Mouse (Mus musculus) intestine, embryonic 16.5 days (tissue): Measurements from ENCODE around the gene Gm11596. TPM values are rescaled to one million over a fixed set of nuclear protein-coding genes. Genes with fewer than 3 reads are reported as not detected.
"Not testable (repeated sequence)": the region's sequence is repeated elsewhere in the genome, so short reads cannot be mapped to it uniquely, and the experiment has no call there.

Experiments
- ATAC-seq: fragments of 200-750 bp; cut with Nextera tagmentation; 2 replicates; pipeline ENCODE4 v1.8.0; 2017; ENCODE audit warnings: moderate TSS enrichment, moderate library complexity
- H3K27ac ChIP-seq: fragments of 300-500 bp; sonication (generic); 2 replicates; pipeline ENCODE4 v1.5.1; 2014; ENCODE audit warnings: mild to moderate bottlenecking, low read length
- H3K27me3 ChIP-seq: fragments of 300-500 bp; sonication (generic); replicated peaks from 2 replicates; pipeline ENCODE4 v1.6.1; 2014; ENCODE audit warnings: low read length, control low read depth, mixed read lengths; ENCODE audit not compliant: control insufficient read depth, insufficient read depth
- H3K36me3 ChIP-seq: fragments of 300-500 bp; sonication (generic); 2 replicates; pipeline ENCODE4 v1.6.1; 2014; ENCODE audit warnings: low read length, control low read depth; ENCODE audit not compliant: control insufficient read depth, insufficient read depth
- H3K4me1 ChIP-seq: fragments of 300-500 bp; sonication (generic); 2 replicates; pipeline ENCODE4 v1.6.1; 2014; ENCODE audit warnings: low read length, control low read depth, mixed read lengths; ENCODE audit not compliant: control insufficient read depth, insufficient read depth
- H3K4me2 ChIP-seq: fragments of 300-500 bp; sonication (generic); 2 replicates; pipeline ENCODE4 v1.6.1; 2014; ENCODE audit warnings: low read depth, low read length, control low read depth
- H3K4me3 ChIP-seq: fragments of 300-500 bp; sonication (generic); 2 replicates; pipeline ENCODE4 v1.5.1; 2014; ENCODE audit warnings: mild to moderate bottlenecking, low read length
- H3K9ac ChIP-seq: fragments of 300-500 bp; sonication (generic); 2 replicates; pipeline ENCODE4 v1.6.1; 2014; ENCODE audit warnings: low read depth, low read length
- H3K9me3 ChIP-seq: fragments of 300-500 bp; sonication (generic); 2 replicates; pipeline ENCODE4 v1.6.1; 2016; ENCODE audit warnings: low read length, control low read depth; ENCODE audit not compliant: control insufficient read depth
- WGBS: fragments of 180-500 bp; shearing (Covaris S2); extraction: QIAGEN DNeasy Blood & Tissue Kit; methylation state at CpG from one replicate; pipeline ENCODE4 v1.1.7; 2014; 5-methylcytosine and 5-hydroxymethylcytosine counted together
- polyA plus RNA-seq: library from polyadenylated mRNA; unstranded; fragments of >200 nt; fragmentation: Nextera tagmentation; extraction: Ambion mirVana; gene quantifications from 2 replicates; pipeline ENCODE4 v1.2.1, GENCODE M21; 2015

Gene Gm11596
- polyA plus RNA-seq, 1 experiment from 2014 or later, result not detected

DNA sequence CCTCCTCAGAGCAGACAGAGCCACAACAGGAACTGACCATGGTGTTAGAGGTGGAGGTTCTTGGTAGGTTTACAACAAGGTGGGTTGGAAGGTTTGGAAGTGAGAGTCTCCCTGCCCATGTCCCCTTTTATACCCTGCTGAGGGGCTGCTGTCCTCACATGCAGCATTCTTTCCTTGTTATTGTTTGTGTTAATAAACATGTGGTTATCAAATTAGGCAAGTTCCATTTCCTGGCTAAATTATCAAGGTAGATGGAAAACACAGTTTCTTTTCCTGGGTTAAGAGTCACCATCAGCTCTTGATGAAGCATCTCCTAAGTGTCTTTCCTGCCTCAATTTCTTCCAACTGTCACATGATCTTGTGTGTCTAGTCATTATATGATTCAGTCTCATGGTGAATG lies 20.5 kb downstream of the Gm11596 start, which contains the start of gene Gm11595:
Gm11595 (minus strand) TSS at position 101 of the 400 bp plus-strand sequence.
- H3K36me3 ChIP-seq, ATAC-seq, H3K9me3 ChIP-seq, H3K4me1 ChIP-seq, H3K4me2 ChIP-seq, H3K9ac ChIP-seq, H3K4me3 ChIP-seq, H3K27me3 ChIP-seq, H3K27ac ChIP-seq: not testable (repeated sequence)

DNA sequence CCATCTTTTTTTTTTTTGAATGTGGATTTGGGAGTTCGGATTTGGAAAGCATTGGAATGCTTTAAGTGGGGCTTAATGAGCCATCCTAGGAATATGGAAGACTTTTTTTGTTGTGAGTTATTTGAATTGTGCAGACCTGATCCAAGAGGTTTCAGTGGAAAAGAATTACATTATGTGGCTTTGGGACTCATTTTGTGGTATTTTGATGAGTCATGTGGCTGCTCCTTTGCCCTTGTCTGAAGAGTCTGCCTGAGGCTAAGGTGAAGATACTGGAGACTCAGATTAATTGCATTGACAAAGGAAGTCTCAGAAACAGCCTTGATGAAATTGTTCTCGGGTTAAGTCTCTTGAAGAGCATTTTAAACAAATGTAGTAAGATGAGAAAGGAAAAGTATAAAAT lies 24.9 kb downstream of the Gm11596 start:
- no peak overlapping the region for H3K4me3 ChIP-seq
- H3K36me3 ChIP-seq, result no peaks in the 10 kb centered on the region
- 77% methylated on average over 2 of the region's 2 CpGs for WGBS
- H3K27ac ChIP-seq, result no peak overlapping the region
- no peak overlapping the region for H3K9ac ChIP-seq
- no peak overlapping the region for H3K4me2 ChIP-seq
- H3K27me3 ChIP-seq, result no peaks in the 10 kb centered on the region
- ATAC-seq, result no peak
- H3K9me3 ChIP-seq, result no peaks in the 10 kb centered on the region
- H3K4me1 ChIP-seq, result no peaks in the 10 kb centered on the region

GRCm38 (mm10) chr11:99758877-99759276 lies 34.4 kb downstream of the Gm11596 start:
- Histone ChIP-seq H3K27ac (no peak overlapping the region), H3K9ac (no peak overlapping the region), H3K9me3 (no peaks in the 10 kb centered on the region), H3K36me3 (no peaks in the 10 kb centered on the region), H3K27me3 (no peaks in the 10 kb centered on the region), H3K4me1 (no peaks in the 10 kb centered on the region), H3K4me2 (no peak overlapping the region), H3K4me3 (no peak overlapping the region)
- WGBS, result 93% methylated on average over 1 of the region's 1 CpGs
- no peak for ATAC-seq

GRCm38 (mm10) chr11:99743985-99744384 lies 49.3 kb downstream of the Gm11596 start:
- H3K4me3 ChIP-seq, result no peak overlapping the region
- H3K27me3 ChIP-seq, result no peaks in the 10 kb centered on the region
- no peak overlapping the region for H3K9ac ChIP-seq
- H3K36me3 ChIP-seq, result no peaks in the 10 kb centered on the region
- H3K9me3 ChIP-seq, result no peaks in the 10 kb centered on the region
- ATAC-seq, result no peak
- no peaks in the 10 kb centered on the region for H3K4me1 ChIP-seq
- H3K4me2 ChIP-seq, result no peak overlapping the region
- WGBS, result 73% methylated on average over 3 of the region's 3 CpGs
- H3K27ac ChIP-seq, result no peak overlapping the region

Other genes starting within 250 kb of the Gm11596 start
- not detected in 2 replicates for gene Krtap3-3, start 242.6 kb downstream of the Gm11596 start, polyA plus RNA-seq
- gene Krtap3-2, start 236.6 kb downstream of the Gm11596 start, polyA plus RNA-seq, result not detected in 2 replicates
- gene Gm11939, start 234.0 kb downstream of the Gm11596 start, polyA plus RNA-seq, result not detected in 2 replicates
- not detected in 2 replicates for gene Krtap3-1, start 226.8 kb downstream of the Gm11596 start, polyA plus RNA-seq
- gene Krtap1-5, start 212.5 kb downstream of the Gm11596 start, polyA plus RNA-seq, result not detected in 2 replicates
- gene Krtap1-4, start 209.8 kb downstream of the Gm11596 start, polyA plus RNA-seq, result not detected in 2 replicates
- not detected in 2 replicates for gene Krtap1-3, start 202.1 kb downstream of the Gm11596 start, polyA plus RNA-seq
- not detected in 2 replicates for gene Krtap9-3, start 195.4 kb downstream of the Gm11596 start, polyA plus RNA-seq
- not detected in 2 replicates for gene Gm11938, start 190.2 kb downstream of the Gm11596 start, polyA plus RNA-seq
- not detected in 2 replicates for gene Gm11937, start 183.3 kb downstream of the Gm11596 start, polyA plus RNA-seq
- gene Krtap2-4, start 178.6 kb downstream of the Gm11596 start, polyA plus RNA-seq, result not detected in 2 replicates
- gene Gm11562, start 173.0 kb downstream of the Gm11596 start, polyA plus RNA-seq, result not detected in 2 replicates
- not detected in 2 replicates for gene Krtap4-1, start 165.2 kb downstream of the Gm11596 start, polyA plus RNA-seq
- gene Krtap4-2, start 158.4 kb downstream of the Gm11596 start, polyA plus RNA-seq, result not detected in 2 replicates
- not detected in 2 replicates for gene Krtap4-7, start 149.4 kb downstream of the Gm11596 start, polyA plus RNA-seq
- gene Gm11555, start 143.2 kb downstream of the Gm11596 start, polyA plus RNA-seq, result not detected in 2 replicates
- not detected in 2 replicates for gene Gm11563, start 134.5 kb downstream of the Gm11596 start, polyA plus RNA-seq
- gene Krtap4-6, start 127.5 kb downstream of the Gm11596 start, polyA plus RNA-seq, result not detected in 2 replicates
- gene Gm14190, start 102.7 kb downstream of the Gm11596 start, polyA plus RNA-seq, result not detected in 2 replicates
- gene Gm14180, start 59.2 kb downstream of the Gm11596 start, polyA plus RNA-seq, result not detected in 2 replicates
- gene Gm11595, start 20.6 kb downstream of the Gm11596 start, polyA plus RNA-seq, result not detected in 2 replicates
- gene Krtap4-8, start 12.8 kb downstream of the Gm11596 start, polyA plus RNA-seq, result not detected in 2 replicates
- gene Krtap4-9, start 8.3 kb downstream of the Gm11596 start, polyA plus RNA-seq, result not detected in 2 replicates
- not detected in 2 replicates for gene Gm11569, start 5.5 kb upstream of the Gm11596 start, polyA plus RNA-seq
- not detected in 2 replicates for gene Gm11554, start 11.0 kb upstream of the Gm11596 start, polyA plus RNA-seq
- not detected in 2 replicates for gene Krtap4-13, start 16.4 kb upstream of the Gm11596 start, polyA plus RNA-seq
- gene Gm11564, start 22.2 kb upstream of the Gm11596 start, polyA plus RNA-seq, result not detected in 2 replicates
- not detected in 2 replicates for gene 2300003K06Rik, start 44.6 kb upstream of the Gm11596 start, polyA plus RNA-seq
- not detected in 2 replicates for gene Krtap4-16, start 58.1 kb upstream of the Gm11596 start, polyA plus RNA-seq
- gene Gm11568, start 64.5 kb upstream of the Gm11596 start, polyA plus RNA-seq, result not detected in 2 replicates
- gene Gm11559, start 71.0 kb upstream of the Gm11596 start, polyA plus RNA-seq, result not detected in 2 replicates
- gene Krtap9-1, start 79.9 kb upstream of the Gm11596 start, polyA plus RNA-seq, result not detected in 2 replicates
- gene Gm11567, start 85.7 kb upstream of the Gm11596 start, polyA plus RNA-seq, result not detected in 2 replicates
- gene Krtap31-1, start 114.5 kb upstream of the Gm11596 start, polyA plus RNA-seq, result not detected in 2 replicates
- not detected in 2 replicates for gene Gm11565, start 121.3 kb upstream of the Gm11596 start, polyA plus RNA-seq
- gene Krtap31-2, start 142.8 kb upstream of the Gm11596 start, polyA plus RNA-seq, result not detected in 2 replicates
- gene Krtap9-5, start 155.0 kb upstream of the Gm11596 start, polyA plus RNA-seq, result not detected in 2 replicates
- gene Krtap29-1, start 185.6 kb upstream of the Gm11596 start, polyA plus RNA-seq, result not detected in 2 replicates
- gene Krtap16-1, start 193.1 kb upstream of the Gm11596 start, polyA plus RNA-seq, result not detected in 2 replicates
- gene Krtap17-1, start 200.5 kb upstream of the Gm11596 start, polyA plus RNA-seq, result not detected in 2 replicates
- not detected in 2 replicates for gene Krt33a, start 222.7 kb upstream of the Gm11596 start, polyA plus RNA-seq
- gene Krt33b, start 236.4 kb upstream of the Gm11596 start, polyA plus RNA-seq, result not detected in 2 replicates
- not detected in 2 replicates for gene Krt34, start 248.1 kb upstream of the Gm11596 start, polyA plus RNA-seq